22 mouse cellular contexts compared by ENCODE assay signal in the genomic region with DNA sequence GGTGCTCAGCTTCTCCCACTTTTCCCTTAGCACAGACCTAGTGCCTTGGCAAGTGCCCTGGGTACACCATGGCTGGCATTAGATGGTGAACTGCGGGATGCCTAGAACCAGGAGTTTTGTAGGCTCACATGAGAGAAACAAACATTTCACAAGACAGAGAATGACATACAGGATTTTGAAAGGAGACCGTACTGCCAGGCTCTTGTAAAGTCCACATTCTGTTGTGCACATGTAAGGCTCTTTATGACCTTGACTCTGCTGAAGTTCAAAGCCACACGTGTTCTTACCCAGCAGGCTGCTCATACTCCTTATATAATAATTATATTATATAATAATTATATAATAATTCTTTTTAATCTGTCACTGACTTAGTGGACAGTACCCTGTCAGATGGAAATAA.
DNase-seq lines count a peak whose midpoint lies in the region; ATAC-seq and TF ChIP-seq lines count a peak whose summit lies in the region.
"Had no signal": no experiment of that assay in that cellular context is flagged by ENCODE, and none has a peak within 500 bp of the region (broad histone marks: within the 10 kb centered on the region; RNA-seq: fewer than 3 reads in every experiment).

No protein-coding gene starts in this region.

- peak; percentile 61 for DNase-seq in heart, adult 11 months
- DNase-seq in heart, postnatal 10 days: no peak
- peak; percentile 36 for DNase-seq in intestine, embryonic 14.5 days (ENCODE audit: low spot score)
- peak; percentile 68 for DNase-seq in liver, adult 2 months (ENCODE audit: extremely low read depth, low read depth, low spot score)
- DNase-seq in midbrain, embryonic 11.5 days (ENCODE audit: low spot score, missing footprints): peak; percentile 56
- DNase-seq in midbrain, embryonic 14.5 days: no peak
- DNase-seq: adrenal gland, adult 2 months; adrenal gland, adult 8-10 months; adrenal gland, postnatal 10 days; adrenal gland, postnatal 14 days; adrenal gland, postnatal 25 days; adrenal gland, postnatal 36 days; B cell, adult 2 months; cerebellum, adult 11 months; cerebellum, adult 11-12 months had no signal

- no peaks in the 10 kb centered on the region for H3K9me3 ChIP-seq in intestine, embryonic 14.5 days (ENCODE audit: control insufficient read depth, low read length)
- H3K9me3 ChIP-seq in intestine, embryonic 15.5 days: no peaks in the 10 kb centered on the region
- no peaks in the 10 kb centered on the region for H3K9me3 ChIP-seq in liver, embryonic 12.5 days (replicated peaks)
- no peaks in the 10 kb centered on the region for H3K9me3 ChIP-seq in midbrain, embryonic 11.5 days (ENCODE audit: control insufficient read depth, low read length)
- H3K9me3 ChIP-seq in midbrain, embryonic 14.5 days (ENCODE audit: control insufficient read depth, low read length): no peaks in the 10 kb centered on the region

- H3K36me3 ChIP-seq in intestine, embryonic 14.5 days (ENCODE audit: control insufficient read depth, insufficient read depth, low read length): no peaks in the 10 kb centered on the region
- no peaks in the 10 kb centered on the region for H3K36me3 ChIP-seq in intestine, embryonic 15.5 days
- H3K36me3 ChIP-seq in liver, adult 2 months (ENCODE audit: control insufficient read depth, insufficient read depth, low read length): no peaks in the 10 kb centered on the region
- H3K36me3 ChIP-seq in liver, embryonic 12.5 days: no peaks in the 10 kb centered on the region
- no peaks in the 10 kb centered on the region for H3K36me3 ChIP-seq in midbrain, embryonic 11.5 days (ENCODE audit: control insufficient read depth, insufficient read depth, low read length)
- no peaks in the 10 kb centered on the region for H3K36me3 ChIP-seq in midbrain, embryonic 14.5 days (ENCODE audit: control insufficient read depth, insufficient read depth, low read length)
- H3K36me3 ChIP-seq: G1E had no signal

- no peak for TF ChIP-seq CTCF in liver, adult 2 months (IDR thresholded peaks at IDR 0.05; ENCODE audit: low read depth, low read length)

- TF ChIP-seq POLR2A in liver, adult 2 months (IDR thresholded peaks at IDR 0.05; ENCODE audit: extremely low read depth, insufficient read depth, low read length): no peak

- H3K27me3 ChIP-seq in intestine, embryonic 14.5 days (replicated peaks; ENCODE audit: control insufficient read depth, insufficient read depth, low read length): no peaks in the 10 kb centered on the region
- H3K27me3 ChIP-seq in intestine, embryonic 15.5 days (replicated peaks): no peaks in the 10 kb centered on the region
- H3K27me3 ChIP-seq in liver, adult 2 months (ENCODE audit: control insufficient read depth, insufficient read depth, low read length): no peaks in the 10 kb centered on the region
- no peaks in the 10 kb centered on the region for H3K27me3 ChIP-seq in liver, embryonic 12.5 days (replicated peaks)
- no peaks in the 10 kb centered on the region for H3K27me3 ChIP-seq in midbrain, embryonic 11.5 days (ENCODE audit: control insufficient read depth, insufficient read depth, low read length)
- no peaks in the 10 kb centered on the region for H3K27me3 ChIP-seq in midbrain, embryonic 14.5 days (ENCODE audit: control insufficient read depth, insufficient read depth, low read length)
- H3K27me3 ChIP-seq: CH12.LX, Patski had no signal

- peaks cover 10% of the 10 kb centered on the region for H3K4me1 ChIP-seq in intestine, embryonic 14.5 days (replicated peaks; ENCODE audit: control insufficient read depth, insufficient read depth, low read length)
- no peaks in the 10 kb centered on the region for H3K4me1 ChIP-seq in intestine, embryonic 15.5 days (replicated peaks)
- peaks cover 19% of the 10 kb centered on the region for H3K4me1 ChIP-seq in liver, adult 2 months (ENCODE audit: control insufficient read depth, insufficient read depth, low read length)
- H3K4me1 ChIP-seq in liver, embryonic 12.5 days: peaks cover 5% of the 10 kb centered on the region; the same call in 1 of the 2 replicates
- peaks cover 2% of the 10 kb centered on the region; the same call in 1 of the 2 replicates for H3K4me1 ChIP-seq in midbrain, embryonic 11.5 days (ENCODE audit: control insufficient read depth, insufficient read depth, low read length)
- H3K4me1 ChIP-seq in midbrain, embryonic 14.5 days (ENCODE audit: control insufficient read depth, insufficient read depth, low read length): no peaks in the 10 kb centered on the region; the same call in 1 of the 2 replicates

- no peak overlapping the region for H3K9ac ChIP-seq in intestine, embryonic 14.5 days (ENCODE audit: low read length)
- no peak overlapping the region for H3K9ac ChIP-seq in intestine, embryonic 15.5 days
- no peak overlapping the region for H3K9ac ChIP-seq in liver, adult 2 months (ENCODE audit: low read depth, low read length)
- no peak overlapping the region for H3K9ac ChIP-seq in liver, embryonic 12.5 days
- no peak overlapping the region for H3K9ac ChIP-seq in midbrain, embryonic 11.5 days (ENCODE audit: low read length)
- no peak overlapping the region for H3K9ac ChIP-seq in midbrain, embryonic 14.5 days (replicated peaks; ENCODE audit: low read length)

- intact Hi-C loops in heart, postnatal 10 days (cut with DNase I): no loop called here

- no peak for ATAC-seq in intestine, embryonic 14.5 days (replicated peaks; ENCODE audit: low FRiP score, low TSS enrichment, low read depth)
- no peak for ATAC-seq in intestine, embryonic 15.5 days
- no peak for ATAC-seq in liver, embryonic 12.5 days
- ATAC-seq in midbrain, embryonic 11.5 days (ENCODE audit: low FRiP score): no peak
- ATAC-seq in midbrain, embryonic 14.5 days (ENCODE audit: low FRiP score, low TSS enrichment): no peak
- ATAC-seq: activated CD4-positive, CD25-positive, alpha-beta regulatory T cell, adult 4 months; CD4-positive, CD25-positive, alpha-beta regulatory T cell, adult 4 months; Patski had no signal

- H3K27ac ChIP-seq in intestine, embryonic 14.5 days (ENCODE audit: low read depth): no peak overlapping the region
- H3K27ac ChIP-seq in intestine, embryonic 15.5 days: no peak overlapping the region
- no peak overlapping the region for H3K27ac ChIP-seq in liver, adult 2 months (replicated peaks; ENCODE audit: insufficient read depth, low read depth, low read length)
- no peak overlapping the region for H3K27ac ChIP-seq in liver, embryonic 12.5 days
- H3K27ac ChIP-seq in midbrain, embryonic 11.5 days (ENCODE audit: low read depth, low read length): no peak overlapping the region
- H3K27ac ChIP-seq in midbrain, embryonic 14.5 days (replicated peaks; ENCODE audit: low read depth, low read length): no peak overlapping the region

- no peaks in the 10 kb centered on the region for H3K79me2 ChIP-seq in liver, adult 2 months (ENCODE audit: control insufficient read depth, insufficient read depth, low read length)

- 86% methylated on average over 3 of the region's 3 CpGs for WGBS in intestine, embryonic 14.5 days
- WGBS in intestine, embryonic 15.5 days: 81% methylated on average over 3 of the region's 3 CpGs
- WGBS in liver, adult 2 months: 22% methylated on average over 3 of the region's 3 CpGs
- WGBS in liver, embryonic 12.5 days (ENCODE audit: insufficient replicate concordance): 61% methylated on average over 3 of the region's 3 CpGs
- 94% methylated on average over 3 of the region's 3 CpGs for WGBS in midbrain, embryonic 11.5 days
- 94% methylated on average over 3 of the region's 3 CpGs for WGBS in midbrain, embryonic 14.5 days

- H3K4me2 ChIP-seq in intestine, embryonic 14.5 days (ENCODE audit: low read length): no peak overlapping the region
- H3K4me2 ChIP-seq in intestine, embryonic 15.5 days (replicated peaks): no peak overlapping the region
- no peak overlapping the region for H3K4me2 ChIP-seq in liver, embryonic 12.5 days
- H3K4me2 ChIP-seq in midbrain, embryonic 11.5 days: no peak overlapping the region
- H3K4me2 ChIP-seq in midbrain, embryonic 14.5 days (ENCODE audit: low read length): no peak overlapping the region

- H3K4me3 ChIP-seq in intestine, embryonic 14.5 days (ENCODE audit: low read depth, low read length): no peak overlapping the region
- H3K4me3 ChIP-seq in intestine, embryonic 15.5 days (replicated peaks): no peak overlapping the region
- no peak overlapping the region for H3K4me3 ChIP-seq in liver, adult 2 months (ENCODE audit: insufficient read depth, low read depth, low read length)
- H3K4me3 ChIP-seq in liver, embryonic 12.5 days: no peak overlapping the region
- no peak overlapping the region for H3K4me3 ChIP-seq in midbrain, embryonic 11.5 days (ENCODE audit: low read depth, low read length)
- no peak overlapping the region for H3K4me3 ChIP-seq in midbrain, embryonic 14.5 days (replicated peaks; ENCODE audit: low read depth, low read length)

Comparison
In these comparisons a context has a peak if more than half of its experiments do, and no peak if none do; other contexts are left out.
1. DNase-seq: peak in heart, adult 11 months (single experiment), intestine, embryonic 14.5 days (single experiment), liver, adult 2 months (single experiment) and midbrain, embryonic 11.5 days (single experiment); none in heart, postnatal 10 days (0 of 2) and midbrain, embryonic 14.5 days (single experiment).